Mouse (Mus musculus) brain, embryonic 14.5 days (tissue): ENCODE measurements around the gene Ctsk.

ENCODE experiments used
- CTCF ChIP-seq: fragments of 200-500 bp; IDR thresholded peaks from 2 replicates; pipeline ENCODE4 v1.5.1; 2012; ENCODE audit warnings: inconsistent platforms, mild to moderate bottlenecking, moderate library complexity, borderline replicate concordance; ENCODE audit not compliant: insufficient read depth, insufficient read length; ENCODE audit errors: extremely low read depth
- POLR2A ChIP-seq: fragments of 200-500 bp; IDR thresholded peaks from 2 replicates; pipeline ENCODE4 v1.6.1; 2012; ENCODE audit warnings: mild to moderate bottlenecking, inconsistent platforms, borderline replicate concordance; ENCODE audit not compliant: poor library complexity, insufficient read depth, insufficient read length, severe bottlenecking; ENCODE audit errors: extremely low read depth

- TF ChIP-seq POLR2A (no peak), CTCF (no peak)
Observed at GRCm38 (mm10) chr3:95498229-95498628, 827 bp upstream of the Ctsk start.
